Mouse (Mus musculus) embryonic facial prominence, embryonic 10.5 days (tissue): ENCODE data around the gene Ttc19. TPM values are rescaled to one million over a fixed set of nuclear protein-coding genes. Genes with fewer than 3 reads are reported as not detected.
"Not testable (repeated sequence)": the region's sequence is repeated elsewhere in the genome, so short reads cannot be mapped to it uniquely, and the experiment has no call there.

Experiments
- DNase-seq: peaks from one replicate; pipeline ENCODE4 v3.0.0-alpha.2; 2017; ENCODE audit warnings: low spot score
- H3K27ac ChIP-seq: fragments of 300-500 bp; sonication (generic); replicated peaks from 2 replicates; pipeline ENCODE4 v1.5.1; 2016; ENCODE audit warnings: mild to moderate bottlenecking
- H3K27me3 ChIP-seq: fragments of 300-500 bp; sonication (generic); replicated peaks from 2 replicates; pipeline ENCODE4 v1.6.1; 2016; ENCODE audit warnings: low read depth, mild to moderate bottlenecking; ENCODE audit not compliant: poor library complexity, severe bottlenecking
- H3K36me3 ChIP-seq: fragments of 300-500 bp; sonication (generic); replicated peaks from 2 replicates; pipeline ENCODE4 v1.6.1; 2016; ENCODE audit warnings: mild to moderate bottlenecking, moderate library complexity
- H3K4me1 ChIP-seq: fragments of 300-500 bp; sonication (generic); 2 replicates; pipeline ENCODE4 v1.6.1; 2016
- H3K4me3 ChIP-seq: fragments of 300-500 bp; sonication (generic); 2 replicates; pipeline ENCODE4 v1.5.1; 2016; ENCODE audit warnings: mild to moderate bottlenecking, moderate library complexity
- H3K9me3 ChIP-seq: fragments of 300-500 bp; sonication (generic); 2 replicates; pipeline ENCODE4 v1.6.1; 2016; ENCODE audit warnings: mild to moderate bottlenecking
- WGBS: fragments of 180-500 bp; shearing (Covaris S2); methylation state at CpG from one replicate; pipeline ENCODE4 v1.1.7; 2016; 5-methylcytosine and 5-hydroxymethylcytosine counted together
- polyA plus RNA-seq: library from polyadenylated mRNA; unstranded; fragments of >200 nt; fragmentation: Nextera tagmentation; extraction: Ambion mirVana; gene quantifications from 2 replicates; pipeline ENCODE4 v1.2.1, GENCODE M21; 2016

Gene Ttc19
- polyA plus RNA-seq, 1 experiment from 2014 or later, result 18.3 TPM

GRCm38 (mm10) chr11:62371776-62372175 is 90.5 kb downstream of the Ttc19 start:
- Histone ChIP-seq H3K27ac (no peak overlapping the region), H3K4me1 (no peaks in the 10 kb centered on the region), H3K4me3 (no peak overlapping the region), H3K36me3 (peaks cover 93% of the 10 kb centered on the region), H3K9me3 (no peaks in the 10 kb centered on the region), H3K27me3 (no peaks in the 10 kb centered on the region)
- WGBS, result 95% methylated on average over 2 of the region's 2 CpGs
- DNase-seq, result no peak

- 87% methylated on average over 6 of the region's 6 CpGs for WGBS
- H3K27ac ChIP-seq, result not testable (repeated sequence)
- peaks cover 86% of the 10 kb centered on the region for H3K36me3 ChIP-seq
Measured at GRCm38 (mm10) chr11:62377202-62377851, 96.1 kb downstream of the Ttc19 start.

More at GRCm38 (mm10) chr11:62377202-62377851, 96.1 kb downstream of the Ttc19 start:
- H3K9me3 ChIP-seq, H3K4me1 ChIP-seq, H3K4me3 ChIP-seq, DNase-seq, H3K27me3 ChIP-seq: not testable (repeated sequence)

Other genes starting within 250 kb of the Ttc19 start
- 7.3 and 8.2 TPM in 2 replicates for gene Adora2b, start 32.5 kb upstream of the Ttc19 start, polyA plus RNA-seq
- 18.1 and 21.7 TPM in 2 replicates for gene Zswim7, start 98 bp upstream of the Ttc19 start, polyA plus RNA-seq
- gene Pigl, start 177.0 kb downstream of the Ttc19 start, polyA plus RNA-seq, result 14.7 and 15.9 TPM in 2 replicates
- 137 and 144 TPM in 2 replicates for gene Ncor1, start 177.1 kb downstream of the Ttc19 start, polyA plus RNA-seq